Mouse (Mus musculus) CH12.LX (cell line): ENCODE data around the gene Ly6g5b.

Experiments
- CTCF ChIP-seq, 2 experiments: IDR thresholded peaks in 1 of 2; conservative IDR thresholded peaks in 1 of 2; 2 replicates each; pipeline ENCODE4 v1.5.1; 2011 to 2012; ENCODE audit warnings: low read depth in 2 of 2, low read length in 2 of 2, improper control_type of control experiment in 1 of 2, inconsistent platforms in 1 of 2, mild to moderate bottlenecking in 1 of 2, moderate library complexity in 1 of 2
- E2F4 ChIP-seq: IDR thresholded peaks from 2 replicates; pipeline ENCODE4 v1.6.1; 2011; ENCODE audit warnings: low read depth, low read length, improper control_type of control experiment; ENCODE audit not compliant: insufficient replicate concordance
- EP300 ChIP-seq: IDR thresholded peaks from 2 replicates; pipeline ENCODE4 v1.6.1; 2011; ENCODE audit warnings: low read length, improper control_type of control experiment
- IRF4 ChIP-seq: IDR thresholded peaks from 2 replicates; pipeline ENCODE4 v1.6.1; 2014; ENCODE audit warnings: low read depth, mild to moderate bottlenecking, inconsistent platforms, low read length, improper control_type of control experiment
- JUND ChIP-seq: conservative IDR thresholded peaks from 2 replicates; pipeline ENCODE4 v1.6.1; 2011; ENCODE audit warnings: low read depth, low read length, improper control_type of control experiment
- MAX ChIP-seq: IDR thresholded peaks from 2 replicates; pipeline ENCODE4 v1.6.1; 2011; ENCODE audit warnings: low read length, improper control_type of control experiment
- MAZ ChIP-seq: IDR thresholded peaks from 2 replicates; pipeline ENCODE4 v1.6.1; 2012; ENCODE audit warnings: low read depth, mild to moderate bottlenecking, inconsistent platforms, low read length, improper control_type of control experiment, moderate library complexity
- POLR2A ChIP-seq: IDR thresholded peaks from 2 replicates; pipeline ENCODE4 v1.6.1; 2011; ENCODE audit warnings: low read depth, mild to moderate bottlenecking, improper control_type of control experiment, low read length
- POLR2AphosphoS2 ChIP-seq: IDR thresholded peaks from 2 replicates; pipeline ENCODE4 v1.6.1; 2011; ENCODE audit warnings: low read depth, low read length, improper control_type of control experiment
- RAD21 ChIP-seq: IDR thresholded peaks from 2 replicates; pipeline ENCODE4 v1.6.1; 2011; ENCODE audit warnings: low read depth, mild to moderate bottlenecking, low read length, improper control_type of control experiment, moderate library complexity

DNA sequence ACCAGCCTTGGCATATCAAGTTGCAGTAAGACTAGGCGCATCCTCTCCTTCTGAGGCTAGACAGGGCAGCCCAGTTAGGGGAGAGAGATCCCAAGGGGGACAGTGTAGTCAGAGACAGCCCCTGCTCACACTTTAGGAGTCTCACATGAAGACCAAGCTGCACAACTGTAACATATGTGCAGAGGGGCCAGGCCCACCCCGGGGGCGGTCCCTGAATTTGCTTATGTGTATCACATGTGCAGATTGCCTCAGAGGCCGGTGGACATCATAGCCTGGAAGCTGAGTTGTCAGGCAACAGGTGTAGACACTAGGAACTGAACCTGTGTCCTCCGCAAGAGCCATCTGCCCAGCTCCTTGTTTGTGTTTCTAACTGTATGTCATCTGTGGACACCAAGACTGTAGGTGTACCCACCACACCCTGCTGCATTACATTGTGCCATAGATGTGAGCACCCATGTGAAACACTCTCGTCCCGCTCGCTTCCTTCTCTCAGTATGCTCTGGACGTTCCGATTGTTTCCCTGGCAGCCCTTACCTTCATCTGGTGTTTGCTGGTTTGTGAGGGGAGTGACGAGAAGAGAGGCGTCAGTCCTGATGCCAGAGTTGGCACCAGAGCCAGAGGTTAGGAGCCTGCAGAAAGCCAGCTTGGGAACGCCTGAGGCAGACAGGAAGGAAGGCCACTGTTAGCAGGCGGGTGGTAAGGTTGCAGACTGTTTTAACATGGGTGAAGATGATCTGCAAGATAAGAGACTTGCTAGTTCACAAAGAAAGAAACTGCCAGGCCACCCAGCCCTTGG, 22.6 kb downstream of the Ly6g5b start:
- TF ChIP-seq POLR2A (no peak), CTCF (conservative IDR thresholded peaks at IDR 0.05 in 1 of 2, IDR thresholded peaks at IDR 0.05 in 1 of 2; ENCODE audit: low read depth in 2 of 2, low read length in 2 of 2) (no peak), E2F4 (no peak), EP300 (no peak), POLR2AphosphoS2 (no peak), MAZ (no peak), JUND (no peak), IRF4 (no peak), MAX (no peak), RAD21 (no peak)
